Mouse (Mus musculus) G1E (cell line): ENCODE data around the gene Insl6.

Experiments used
- CTCF ChIP-seq: IDR thresholded peaks from 2 replicates; pipeline ENCODE4 v1.5.1; 2012; ENCODE audit warnings: low read depth, low read length, inconsistent platforms, mixed read lengths
- TAL1 ChIP-seq: conservative IDR thresholded peaks from 2 replicates; pipeline ENCODE4 v1.6.1; 2012; ENCODE audit warnings: low read depth, low read length, inconsistent platforms, mixed read lengths

GRCm38 (mm10) chr19:29302119-29302518, 23.0 kb downstream of the Insl6 start:
- no peak for TF ChIP-seq TAL1
- TF ChIP-seq CTCF = no peak
